Comparison of ENCODE assay signal across 8 mouse cellular contexts in genomic region chr16:64899084-64899483, GRCm38 (mm10). TPM values are rescaled to one million over a fixed set of nuclear protein-coding genes. Genes with fewer than 3 reads are reported as not detected.
DNase-seq lines count a peak whose midpoint lies in the region; ATAC-seq and TF ChIP-seq lines count a peak whose summit lies in the region.
"Had no signal": no experiment of that assay in that cellular context is flagged by ENCODE, and none has a peak within 500 bp of the region (broad histone marks: within the 10 kb centered on the region; RNA-seq: fewer than 3 reads in every experiment).

No protein-coding gene starts in this region.

- no peaks in the 10 kb centered on the region for H3K36me3 ChIP-seq in G1E (replicated peaks)
- H3K36me3 ChIP-seq: heart, embryonic 15.5 days had no signal

- peak; percentile 44 for TF ChIP-seq CTCF in layer of hippocampus, adult 2 months (conservative IDR thresholded peaks at IDR 0.05)
- TF ChIP-seq CTCF in G1E (IDR thresholded peaks at IDR 0.05; ENCODE audit: low read depth, low read length) = no peak
- peak; percentile 24; the same call in 1 of the 2 replicates for TF ChIP-seq CTCF in bone marrow macrophage, adult 2 months (IDR thresholded peaks at IDR 0.05; ENCODE audit: low read depth, low read length)
- TF ChIP-seq CTCF in cerebellum, adult 2 months (IDR thresholded peaks at IDR 0.05; ENCODE audit: borderline replicate concordance, insufficient read depth, low read depth, low read length) = no peak

- H3K27ac ChIP-seq in layer of hippocampus, adult 2 months = no peak overlapping the region
- no peak overlapping the region for H3K27ac ChIP-seq in bone marrow macrophage, adult 2 months (ENCODE audit: insufficient read depth, low read depth, low read length)
- no peak overlapping the region for H3K27ac ChIP-seq in cerebellum, adult 2 months (ENCODE audit: insufficient read depth, low read length)
- H3K27ac ChIP-seq: heart, embryonic 15.5 days had no signal

- H3K27me3 ChIP-seq in G1E (ENCODE audit: insufficient read depth, low read length) = no peaks in the 10 kb centered on the region
- H3K27me3 ChIP-seq in cerebellum, adult 2 months (ENCODE audit: control insufficient read depth, insufficient read depth, low read length) = no peaks in the 10 kb centered on the region
- H3K27me3 ChIP-seq: heart, embryonic 15.5 days had no signal

- no peaks in the 10 kb centered on the region for H3K4me1 ChIP-seq in G1E (ENCODE audit: insufficient read depth, low read depth, low read length)
- H3K4me1 ChIP-seq in bone marrow macrophage, adult 2 months (ENCODE audit: control insufficient read depth, insufficient read depth, low read length) = peaks cover 12% of the 10 kb centered on the region
- H3K4me1 ChIP-seq in cerebellum, adult 2 months (ENCODE audit: control insufficient read depth, insufficient read depth, low read length) = no peaks in the 10 kb centered on the region
- H3K4me1 ChIP-seq: heart, embryonic 15.5 days had no signal

- H3K9me3 ChIP-seq in G1E (replicated peaks) = no peaks in the 10 kb centered on the region
- H3K9me3 ChIP-seq: heart, embryonic 15.5 days had no signal

- TF ChIP-seq POLR2A in bone marrow macrophage, adult 2 months (IDR thresholded peaks at IDR 0.05; ENCODE audit: borderline replicate concordance, low read depth, low read length) = no peak
- no peak for TF ChIP-seq POLR2A in cerebellum, adult 2 months (IDR thresholded peaks at IDR 0.05; ENCODE audit: borderline replicate concordance, insufficient read depth, low read length)

- ATAC-seq in G1E (ENCODE audit: extremely low read depth, insufficient number of reproducible peaks, low FRiP score, poor library complexity, severe bottlenecking) = peak; percentile 68
- ATAC-seq in monocyte, adult 5-6 weeks (replicated peaks; ENCODE audit: insufficient number of reproducible peaks, low FRiP score, low TSS enrichment, poor library complexity, severe bottlenecking) = peak; percentile 86

- no peak overlapping the region for H3K4me3 ChIP-seq in layer of hippocampus, adult 2 months
- no peak overlapping the region for H3K4me3 ChIP-seq in G1E (ENCODE audit: low read depth, low read length)
- H3K4me3 ChIP-seq in bone marrow macrophage, adult 2 months (ENCODE audit: insufficient read depth, low read length) = no peak overlapping the region
- H3K4me3 ChIP-seq in cerebellum, adult 2 months (replicated peaks; ENCODE audit: insufficient read depth, low read depth, low read length) = no peak overlapping the region
- H3K4me3 ChIP-seq: heart, embryonic 15.5 days had no signal

- WGBS in cerebellum, adult 2 months = 84% methylated on average over 2 of the region's 2 CpGs

- no peak for DNase-seq in layer of hippocampus, adult 2 months (ENCODE audit: low spot score in 2 of 2)
- no peak for DNase-seq in layer of hippocampus, postnatal 10 days (ENCODE audit: low spot score in 2 of 2)
- no peak for DNase-seq in G1E (ENCODE audit: low spot score)
- DNase-seq in cerebellum, adult 2 months = no peak
- DNase-seq in ovary, postnatal 10 days (ENCODE audit: low spot score) = no peak

RNA-seq across cellular contexts. Expression of gene Cggbp1, which starts 47.3 kb away (rescaled TPM):
- 10 to 100 TPM; 60.2 to 61.3 TPM for total RNA-seq in layer of hippocampus, adult 2 months (2021)
- total RNA-seq in layer of hippocampus, postnatal 10 days (2021) = 10 to 100 TPM; 58.8 to 62.9 TPM
- 150 and 152 TPM in 2 replicates for total RNA-seq in G1E (2014; fragmentation: Nextera tagmentation)
- 70.0 and 76.4 TPM in 2 replicates for total RNA-seq in G1E (2017)
- polyA plus RNA-seq in G1E (2012) = 34.8 and 37.2 TPM in 2 replicates
- polyA plus RNA-seq in bone marrow macrophage, adult 2 months (2012; ENCODE audit: insufficient read depth, insufficient read length, missing spikeins) = 76.4 and 84.7 TPM in 2 replicates
- 79.2 to 119 TPM (median 83.8 TPM) in 3 replicates for total RNA-seq in monocyte, adult 5-6 weeks (2017)
- polyA plus RNA-seq in cerebellum, adult 2 months (2012; rRNA removed) = 39.3 and 40.4 TPM in 2 replicates

RNA-seq across cellular contexts. Expression of gene Zfp654, which starts 47.6 kb away (rescaled TPM):
- 10 to 100 TPM; 14.9 to 15.8 TPM for total RNA-seq in layer of hippocampus, adult 2 months (2021)
- total RNA-seq in layer of hippocampus, postnatal 10 days (2021) = 10 to 100 TPM; 13.1 to 14.1 TPM
- 64.0 and 73.3 TPM in 2 replicates for total RNA-seq in G1E (2014; fragmentation: Nextera tagmentation)
- total RNA-seq in G1E (2017) = 29.0 and 30.6 TPM in 2 replicates
- polyA plus RNA-seq in G1E (2012) = 1.9 and 2.0 TPM in 2 replicates
- 7.5 and 7.9 TPM in 2 replicates for polyA plus RNA-seq in bone marrow macrophage, adult 2 months (2012; ENCODE audit: insufficient read depth, insufficient read length, missing spikeins)
- total RNA-seq in monocyte, adult 5-6 weeks (2017) = 20.6 to 26.0 TPM (median 22.4 TPM) in 3 replicates
- polyA plus RNA-seq in cerebellum, adult 2 months (2012; rRNA removed) = 10.3 and 10.4 TPM in 2 replicates

Comparison
In these comparisons a context has a peak if more than half of its experiments do, and no peak if none do; other contexts are left out.
1. CTCF ChIP-seq: peak in layer of hippocampus, adult 2 months (single experiment) and bone marrow macrophage, adult 2 months (single experiment); none in G1E (single experiment) and cerebellum, adult 2 months (single experiment).